Mouse (Mus musculus) B cell, adult 2 months (primary cell): ENCODE measurements at regions not wholly inside any gene's neighbourhood (a gene's known extent, or its start where the extent isn't known, plus 50 kb on each side); places are given as distances from the start of the nearest gene placed in this dataset.

Experiments used
- DNase-seq, 2 experiments: peaks; one replicate each; pipeline ENCODE4 v3.0.0; 2022

DNA sequence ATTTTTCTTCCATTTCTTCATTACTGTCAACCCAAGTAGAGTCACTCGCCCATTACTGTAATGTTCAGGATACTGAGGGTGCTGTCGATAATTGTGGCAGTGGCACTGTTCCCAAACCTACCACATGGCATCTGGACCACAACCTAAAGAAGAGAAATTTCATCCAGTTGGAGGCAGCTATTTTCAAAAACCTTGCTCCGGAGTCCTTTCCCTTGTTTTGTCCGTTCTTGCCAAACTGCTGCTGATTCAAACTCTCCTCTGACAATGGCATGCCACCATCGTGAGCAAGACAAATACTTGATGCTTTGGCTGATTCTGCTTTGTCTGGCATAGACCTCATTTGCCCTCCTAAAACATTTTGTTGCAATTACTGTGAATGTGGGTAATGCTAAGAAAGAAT lies 176.9 kb upstream of the Spaca1 start:
- no peak for DNase-seq

- DNase-seq: no peak
Observed at GRCm38 (mm10) chr4:34227611-34228010, 177.6 kb upstream of the Spaca1 start.

DNA sequence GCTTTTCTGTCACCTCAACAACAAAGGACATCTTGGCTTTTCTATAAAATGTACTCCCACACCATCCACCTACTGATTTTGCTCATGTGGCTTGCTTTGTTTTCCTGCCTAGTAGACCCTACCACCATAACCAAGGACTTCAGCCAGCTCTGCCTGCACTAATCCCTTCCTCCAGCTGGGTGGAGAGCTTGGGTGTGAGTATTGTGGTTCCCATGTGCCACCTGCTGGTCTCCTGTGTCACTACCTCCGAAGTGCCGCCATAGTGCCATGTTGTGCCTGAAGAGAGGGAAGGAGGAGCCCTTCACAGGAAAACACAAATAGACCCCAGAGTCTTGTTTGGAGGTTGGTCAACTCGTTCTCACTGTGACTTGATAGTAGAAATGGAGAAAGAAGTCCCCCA lies 181.3 kb upstream of the Spaca1 start:
- DNase-seq: peak; percentile 51 to 63

DNA sequence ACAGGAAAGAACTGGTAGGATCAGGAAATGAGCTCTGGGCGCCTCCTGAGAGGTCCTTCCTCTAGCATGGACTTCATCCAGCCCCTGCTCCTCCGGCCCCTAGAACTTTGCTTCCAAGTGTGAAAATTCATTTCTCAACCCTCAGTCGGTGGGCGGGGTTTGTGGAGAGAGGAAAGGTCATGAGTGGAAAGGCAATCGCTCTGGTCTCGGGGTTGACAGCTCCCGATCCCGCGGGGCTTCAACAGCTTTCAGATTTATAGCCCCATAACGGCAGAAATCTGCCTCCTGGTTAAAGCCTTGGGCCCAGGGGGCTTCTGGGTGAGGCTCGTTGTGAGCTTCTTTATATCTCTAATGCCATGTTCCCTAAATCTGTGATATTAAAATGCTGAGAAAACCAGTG lies 184.2 kb upstream of the Spaca1 start:
- DNase-seq: no peak

DNA sequence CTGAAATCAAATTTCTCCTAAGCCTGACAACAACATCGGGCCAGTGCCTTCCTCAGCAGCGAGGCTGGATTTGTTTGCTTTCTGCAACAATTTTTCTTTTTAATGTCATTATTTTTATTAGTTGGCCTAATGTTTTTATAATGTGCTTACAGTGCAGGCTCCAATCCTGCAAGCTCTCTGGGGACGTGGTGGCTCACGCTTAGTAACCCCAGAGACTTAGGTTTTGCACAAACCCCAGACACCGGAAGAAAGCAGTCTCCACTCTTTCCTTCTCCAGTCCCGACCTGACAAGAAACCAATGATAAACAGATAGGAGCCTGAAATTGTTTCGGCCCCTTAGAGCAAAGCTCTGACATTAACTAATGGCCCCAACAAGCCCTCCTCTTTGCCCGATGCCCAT lies 184.7 kb upstream of the Spaca1 start:
- no peak for DNase-seq

DNA sequence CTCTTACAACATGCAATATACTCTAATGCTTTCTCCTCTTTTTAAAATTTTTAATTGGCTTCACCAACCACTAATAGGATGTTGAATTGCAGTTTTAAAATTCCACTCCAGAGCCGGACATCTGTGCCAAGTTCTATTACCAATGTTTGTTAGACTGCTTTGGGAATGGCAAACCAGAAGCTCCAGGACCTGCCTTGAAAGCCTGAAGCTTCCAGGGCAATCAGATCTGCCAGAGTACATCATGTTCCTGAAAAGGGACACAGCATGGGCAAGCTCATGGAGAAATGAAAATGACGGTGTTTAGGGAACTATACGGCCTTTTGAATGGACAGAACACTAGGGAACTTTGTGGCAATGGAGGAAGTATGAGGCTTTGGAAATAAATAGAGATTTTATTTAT lies 187.8 kb upstream of the Spaca1 start:
- no peak for DNase-seq

DNA sequence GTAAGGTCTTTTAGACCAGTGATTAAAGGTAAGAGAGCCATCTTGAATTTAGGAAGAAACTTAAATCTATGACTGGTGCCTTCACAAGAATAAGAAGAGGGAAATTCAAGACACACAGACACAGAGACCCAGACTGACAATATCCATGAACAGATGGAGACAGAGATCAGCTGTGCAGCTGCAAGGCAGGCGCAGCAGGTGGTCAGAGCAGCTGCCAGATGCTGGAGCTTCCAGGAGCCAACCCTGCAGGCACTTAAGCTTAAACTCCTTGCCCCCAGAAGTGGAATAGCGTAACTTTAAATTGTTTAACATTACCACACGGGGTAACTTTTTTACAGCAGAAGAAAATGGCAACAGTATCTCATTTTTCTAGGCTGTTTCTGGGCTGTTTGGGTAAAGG lies 189.6 kb upstream of the Spaca1 start:
- no peak for DNase-seq

- DNase-seq: no peak
Observed at GRCm38 (mm10) chr4:34241060-34241571, 191.1 kb upstream of the Spaca1 start.

- DNase-seq: no peak
Observed at GRCm38 (mm10) chr4:34241673-34242072, 191.7 kb upstream of the Spaca1 start.

- DNase-seq: no peak
Observed at GRCm38 (mm10) chr4:34259444-34259843, 209.5 kb upstream of the Spaca1 start.

GRCm38 (mm10) chr4:34260468-34260867 lies 210.5 kb upstream of the Spaca1 start:
- DNase-seq: no peak

GRCm38 (mm10) chr4:34261809-34262208 lies 211.8 kb upstream of the Spaca1 start:
- DNase-seq: no peak

DNA sequence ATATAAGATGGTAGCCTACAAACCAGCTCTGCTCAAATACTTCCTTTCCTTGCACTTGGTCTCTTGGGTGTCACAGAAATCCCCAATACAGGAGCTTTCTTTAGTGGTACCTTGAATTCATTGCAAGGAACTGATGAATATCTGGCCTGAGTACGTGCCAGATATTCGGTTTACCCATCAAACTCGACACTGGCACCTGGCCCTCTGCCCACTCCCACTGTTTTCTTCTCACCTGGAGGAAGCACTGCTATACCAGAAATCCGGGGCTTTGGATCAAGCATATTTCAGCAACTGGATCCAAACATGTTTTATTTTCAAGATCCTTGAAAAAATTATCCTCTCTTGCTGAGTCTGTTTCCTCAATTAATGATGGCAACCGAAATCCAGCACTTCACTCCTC lies 214.4 kb upstream of the Spaca1 start:
- DNase-seq: no peak

DNA sequence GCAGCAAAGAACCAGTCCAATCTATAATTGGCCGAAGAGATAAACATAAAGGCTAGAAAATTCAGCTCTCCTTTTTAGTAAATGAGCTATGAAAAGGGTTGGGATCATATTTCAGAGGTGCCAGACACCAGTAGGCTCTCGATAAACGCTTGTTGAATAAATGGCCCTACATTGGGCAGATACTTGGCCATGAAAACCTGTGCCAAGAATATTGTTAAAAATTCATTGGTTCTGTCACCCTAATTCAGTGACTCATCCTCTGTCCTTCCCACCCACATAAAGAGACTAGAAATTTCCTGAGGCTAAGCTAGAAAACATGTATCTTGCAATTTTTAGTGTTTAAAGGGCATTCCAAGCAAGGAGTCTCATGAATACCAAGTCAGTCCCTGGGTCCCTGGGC lies 224.3 kb upstream of the Spaca1 start:
- no peak for DNase-seq

- DNase-seq: no peak
Observed at GRCm38 (mm10) chr4:34275372-34275771, 225.4 kb upstream of the Spaca1 start.

DNA sequence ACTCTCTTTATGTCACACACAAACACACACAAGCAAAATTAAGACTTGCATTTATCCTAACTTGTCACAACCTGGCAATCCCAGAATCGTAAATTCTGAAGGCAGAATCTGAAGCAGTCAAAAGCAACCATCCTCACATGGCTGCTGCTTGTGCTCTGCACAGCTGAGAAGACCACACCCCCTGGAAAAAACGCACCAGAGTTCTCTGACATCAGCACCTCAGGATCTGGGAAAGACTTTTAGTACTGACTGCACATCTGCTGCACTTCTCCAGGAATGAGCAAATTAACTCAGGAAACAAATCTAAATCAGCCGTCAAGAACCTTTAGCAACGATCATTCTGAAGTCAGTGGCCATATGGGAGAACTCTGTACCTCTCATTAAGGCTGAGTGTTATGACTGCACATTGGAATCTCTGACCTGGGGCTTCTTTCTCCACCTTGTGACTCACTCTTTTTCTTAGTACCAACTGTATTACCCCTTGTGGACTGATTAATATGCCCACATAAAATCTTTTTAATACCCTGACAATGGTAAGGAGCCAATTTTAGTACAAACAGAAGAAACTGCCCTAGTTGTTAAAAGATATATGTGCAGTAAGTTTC lies 248.1 kb upstream of the Akirin2 start:
- DNase-seq: no peak

DNA sequence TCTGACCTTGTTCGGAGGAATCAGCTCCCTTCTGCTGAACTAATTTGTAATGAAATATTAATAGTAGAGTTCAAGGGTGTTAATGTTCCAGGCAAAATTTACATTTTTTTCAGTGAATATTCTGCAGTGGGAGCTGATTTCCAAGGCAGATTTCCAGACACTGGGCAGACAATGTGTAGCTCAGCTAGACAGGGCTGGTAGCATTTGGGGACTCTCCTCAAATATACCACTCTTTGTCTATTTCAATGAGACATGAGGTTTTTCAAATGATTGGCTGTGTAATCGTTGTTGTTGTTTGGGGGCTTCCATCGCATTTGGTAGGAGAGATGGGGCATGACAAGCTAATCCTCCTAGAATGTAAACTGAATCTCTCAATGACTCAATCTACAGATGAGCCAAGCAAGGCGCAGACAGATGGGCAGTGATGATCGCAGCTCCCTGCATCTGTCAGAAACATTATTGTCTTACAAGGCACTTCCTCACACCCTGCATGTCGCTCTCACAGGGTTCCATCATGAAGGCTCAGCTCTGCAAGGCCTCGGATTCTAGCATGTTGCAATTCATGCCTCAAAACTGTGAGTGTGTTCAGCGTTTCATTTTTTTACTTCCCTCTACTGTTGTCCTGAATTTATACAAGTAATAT lies 241.7 kb upstream of the Akirin2 start:
- no peak for DNase-seq

DNA sequence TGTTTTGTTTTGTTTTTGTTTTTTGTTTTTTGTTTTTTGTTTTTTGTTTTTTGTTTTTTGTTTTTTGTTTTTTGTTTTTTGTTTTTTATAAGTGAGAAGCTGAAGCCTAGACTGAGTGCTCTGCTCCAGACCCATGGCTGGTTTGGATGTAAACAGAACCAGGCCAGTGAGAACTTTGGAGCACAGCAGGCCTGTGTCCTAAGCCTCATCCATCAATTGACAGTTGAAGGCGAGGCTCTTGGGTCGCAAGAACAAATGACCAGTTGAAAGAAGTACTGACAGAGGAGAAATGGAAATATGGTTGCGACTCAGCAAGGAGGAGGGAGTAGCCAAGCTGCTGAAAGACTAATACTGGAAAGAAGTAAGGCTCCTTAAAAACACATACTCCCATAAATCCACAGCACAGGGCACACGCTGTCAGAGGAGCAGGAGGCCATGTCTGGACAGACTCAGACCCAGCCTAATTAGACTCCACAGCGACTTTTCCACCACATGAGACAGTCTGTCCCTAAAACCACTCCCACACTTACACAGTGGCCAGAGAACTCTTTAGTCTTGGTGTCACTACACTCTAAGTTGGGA lies 240.6 kb upstream of the Akirin2 start:
- DNase-seq: no peak

DNA sequence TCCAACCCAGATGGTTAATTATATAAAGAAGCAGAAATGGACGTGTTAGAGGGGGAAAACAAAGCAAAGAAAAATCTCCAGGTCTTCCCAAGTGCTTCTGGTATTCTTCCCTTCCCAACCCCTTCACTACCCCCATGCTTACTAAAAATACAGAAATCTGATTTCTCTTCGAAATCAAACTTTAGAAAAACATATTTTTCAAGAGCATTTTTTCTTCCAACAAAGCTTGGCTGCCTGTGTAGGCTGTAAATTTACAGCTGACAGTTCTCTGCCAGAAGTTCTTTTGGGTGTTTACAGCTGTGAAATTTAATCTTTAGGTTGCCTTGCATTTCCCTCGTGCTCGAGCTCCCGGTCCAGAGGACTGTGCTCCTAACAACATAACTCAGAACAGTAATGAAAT lies 234.9 kb upstream of the Akirin2 start:
- DNase-seq: no peak

DNA sequence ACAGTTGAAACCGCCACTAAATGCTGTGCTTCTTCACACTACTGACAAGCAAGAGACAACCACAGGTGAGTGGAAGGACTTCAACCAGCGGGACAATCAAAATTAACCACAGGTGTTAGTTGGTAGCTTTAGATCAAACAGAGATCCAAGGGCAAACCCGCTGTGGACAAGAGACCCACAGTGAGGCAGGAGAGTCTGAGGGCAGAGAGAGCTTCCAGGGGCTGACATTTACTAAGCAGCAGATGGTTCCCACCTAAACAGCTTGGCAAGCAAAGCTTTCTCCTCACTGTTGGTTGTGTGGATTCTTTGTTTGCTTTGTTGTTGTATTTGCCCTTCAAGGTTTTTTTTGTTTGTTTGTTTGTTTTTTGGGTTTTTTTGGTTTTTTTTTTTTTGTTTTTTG lies 227.9 kb upstream of the Akirin2 start:
- no peak for DNase-seq

GRCm38 (mm10) chr4:34328151-34328785 lies 222.5 kb upstream of the Akirin2 start:
- no peak for DNase-seq

DNA sequence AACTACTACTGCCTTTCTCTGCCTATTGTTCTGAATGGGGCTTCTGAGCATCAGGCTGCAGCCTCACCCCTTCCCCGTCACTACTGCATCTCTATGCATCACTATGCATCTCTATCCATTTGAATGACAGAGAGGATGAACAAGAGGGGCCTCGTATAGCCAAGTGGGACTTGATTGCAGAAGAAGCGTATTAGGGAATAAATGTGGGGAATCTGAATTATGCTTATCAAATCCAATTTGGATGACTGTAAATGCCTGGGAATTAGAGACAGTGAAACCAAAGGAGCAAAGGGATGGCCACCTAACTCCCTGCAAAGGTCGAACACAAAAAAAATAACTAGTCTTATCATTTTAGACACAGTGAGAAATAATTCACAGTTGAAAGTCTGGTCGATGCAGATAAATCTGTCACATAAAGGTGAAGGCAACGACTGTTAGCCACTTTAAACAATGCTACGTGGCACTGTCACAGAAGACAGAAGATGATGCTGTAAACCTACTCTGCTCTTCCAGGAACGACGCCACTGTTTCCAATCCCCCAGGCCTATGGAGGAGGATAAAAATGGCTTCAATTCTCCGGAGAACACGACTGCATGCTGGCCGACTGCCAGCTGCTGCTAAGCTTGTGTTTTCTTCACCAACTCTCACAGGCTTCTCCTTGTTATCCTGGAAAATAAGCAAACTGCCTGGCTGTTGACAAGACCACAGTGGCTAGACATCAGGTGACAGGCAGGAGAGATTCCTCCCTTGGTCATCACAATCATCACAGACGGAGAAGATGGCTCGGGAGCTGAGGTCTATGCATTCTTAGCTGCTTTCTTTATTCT lies 213.6 kb upstream of the Akirin2 start:
- DNase-seq: no peak

- no peak for DNase-seq
Observed at GRCm38 (mm10) chr4:34337852-34338251, 212.9 kb upstream of the Akirin2 start.
